Mouse (Mus musculus): Measurements from ENCODE around the gene Rab40c.
A peak's percentile ranks its signal among the peaks of the same experiment; 100 is the strongest.

Rab40c gene

GRCm38 (mm10) chr17:25841117-25841880 is 78.2 kb downstream of the Rab40c start, which contains the start of gene Gm20683:
Gm20683 (minus strand) TSS chr17:25841763.
- peak; percentile 52 for DNase-seq

- DNase-seq: peak; percentile 46
These were observed 79.0 kb downstream of the Rab40c start for GRCm38 (mm10) chr17:25840519-25840918.

GRCm38 (mm10) chr17:25839455-25840235 is 79.9 kb downstream of the Rab40c start:
- DNase-seq: peak; percentile 55

- DNase-seq: peak; percentile 50
These were observed 80.6 kb downstream of the Rab40c start for GRCm38 (mm10) chr17:25838904-25839303.

GRCm38 (mm10) chr17:25837533-25837932 is 82.0 kb downstream of the Rab40c start:
- DNase-seq: peak; percentile 56

- DNase-seq: peak; percentile 92
These were observed 82.5 kb downstream of the Rab40c start, which contains the start of gene Rhbdl1 for GRCm38 (mm10) chr17:25837076-25837410. Rhbdl1 (minus strand) TSS chr17:25837295.

- peak; percentile 71 for DNase-seq
These were observed 83.0 kb downstream of the Rab40c start for GRCm38 (mm10) chr17:25836397-25837075.

GRCm38 (mm10) chr17:25835816-25836215 is 83.7 kb downstream of the Rab40c start:
- peak; percentile 67 for DNase-seq

- DNase-seq: no peak
These were observed 84.2 kb downstream of the Rab40c start for GRCm38 (mm10) chr17:25835301-25835700.

- DNase-seq: peak; percentile 78
These were observed 84.8 kb downstream of the Rab40c start for GRCm38 (mm10) chr17:25834595-25835222.

- peak; percentile 76 for DNase-seq
These were observed 85.4 kb downstream of the Rab40c start for GRCm38 (mm10) chr17:25833961-25834594.

GRCm38 (mm10) chr17:25833291-25833663 is 86.2 kb downstream of the Rab40c start, which contains the start of gene Stub1:
Stub1 (minus strand) TSS chr17:25833404.
- DNase-seq: peak; percentile 93

GRCm38 (mm10) chr17:25832436-25833290 is 86.9 kb downstream of the Rab40c start:
- peak; percentile 99 for DNase-seq

Data from cerebellum, adult 9-11 months (tissue).